Mouse (Mus musculus): ENCODE measurements around the gene Apoc4.

- no peak for TF ChIP-seq CTCF (IDR thresholded peaks at IDR 0.05; ENCODE audit: low read depth)
- no peak for TF ChIP-seq EP300 (optimal IDR thresholded peaks at IDR 0.05)
Observed at GRCm38 (mm10) chr7:19664455-19664954, 16.8 kb downstream of the Apoc4 start.

Measured in stomach, postnatal 0 days (tissue).